Mouse (Mus musculus) embryo, embryonic 11.5 days (tissue): ENCODE results near the gene Rc3h1.
"Not testable (repeated sequence)": the region's sequence is repeated elsewhere in the genome, so short reads cannot be mapped to it uniquely, and the experiment has no call there.

ENCODE experiments used
- DNase-seq: peaks from one replicate; pipeline ENCODE4 v3.0.0-alpha.2; 2012; ENCODE audit warnings: low read depth, low spot score

Gene Rc3h1

DNA sequence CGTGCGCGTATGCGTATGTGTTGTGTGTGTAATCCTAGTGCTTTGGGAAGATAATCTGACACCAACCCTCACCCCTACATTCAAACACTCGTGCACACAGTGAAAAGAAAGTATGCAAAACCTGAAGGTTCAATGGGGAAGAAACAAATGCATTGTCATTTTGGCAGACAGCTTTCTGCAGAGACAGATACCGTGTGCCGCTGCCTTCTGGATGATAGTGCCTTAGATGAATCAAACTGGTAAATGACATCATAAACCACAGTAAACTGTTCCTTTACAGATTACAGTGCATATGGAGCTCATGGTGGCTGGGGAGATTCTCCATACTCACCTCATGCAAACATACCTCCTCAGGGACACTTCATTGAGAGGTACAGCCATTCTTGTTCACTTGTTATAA, 57.0 kb downstream of the Rc3h1 start:
- no peak for DNase-seq

DNA sequence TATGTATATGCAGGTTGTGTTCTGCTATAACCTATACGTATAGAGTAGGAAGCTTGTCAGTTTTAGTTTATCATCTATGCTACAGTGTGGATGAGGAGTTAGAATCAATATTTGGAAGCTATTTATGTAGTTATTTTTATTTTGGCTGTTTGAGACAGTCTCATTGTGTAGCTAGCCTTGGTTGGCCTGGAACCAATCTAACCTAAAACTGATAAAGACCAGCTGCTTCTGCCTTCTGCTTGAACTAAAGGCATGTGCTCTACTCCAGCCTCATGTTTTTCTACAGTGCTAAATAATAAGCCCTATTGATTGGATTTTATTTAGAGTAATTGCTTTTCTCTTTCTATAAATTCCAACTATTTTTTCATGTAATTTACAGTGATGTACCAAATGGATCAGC, 61.0 kb downstream of the Rc3h1 start:
- DNase-seq = no peak

GRCm38 (mm10) chr1:160968643-160969042, 62.4 kb downstream of the Rc3h1 start:
- DNase-seq = no peak

DNA sequence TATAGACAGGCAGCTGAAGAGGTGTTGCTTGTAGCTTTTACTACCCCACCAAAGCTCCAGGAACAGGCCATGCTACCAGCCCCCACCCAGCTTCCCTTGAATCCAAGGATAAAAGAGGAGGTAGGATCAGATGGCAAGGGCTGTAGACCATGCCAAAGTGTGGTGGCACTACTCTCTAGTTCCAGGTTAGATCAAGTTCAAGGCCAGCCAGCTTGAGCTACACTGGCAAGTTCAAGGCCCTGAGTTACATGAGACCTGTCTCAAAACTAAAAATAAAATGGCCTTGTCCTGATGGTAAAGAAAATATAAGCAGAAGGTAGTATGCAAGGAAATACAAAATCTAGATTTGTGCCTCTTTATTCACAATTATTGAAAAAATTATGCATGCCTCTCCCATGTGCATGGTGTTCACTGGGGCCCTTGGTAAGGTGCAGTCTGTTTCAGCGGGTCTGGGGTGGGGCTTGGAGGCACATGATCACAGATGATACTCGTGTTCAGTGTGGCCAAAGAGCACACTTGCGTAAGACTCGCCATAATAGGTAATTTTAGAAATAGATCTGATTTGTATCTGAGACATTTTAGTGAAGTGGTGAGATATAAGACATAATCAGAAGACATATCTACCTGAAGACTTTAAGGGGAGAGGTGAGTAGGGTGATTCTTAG, 72.0 kb downstream of the Rc3h1 start, which contains the start of gene Serpinc1:
Gene Serpinc1 (plus strand): TSS at position 515 of the 665 bp plus-strand sequence.
- no peak for DNase-seq

GRCm38 (mm10) chr1:160980021-160980420, 73.8 kb downstream of the Rc3h1 start:
- DNase-seq = no peak

DNA sequence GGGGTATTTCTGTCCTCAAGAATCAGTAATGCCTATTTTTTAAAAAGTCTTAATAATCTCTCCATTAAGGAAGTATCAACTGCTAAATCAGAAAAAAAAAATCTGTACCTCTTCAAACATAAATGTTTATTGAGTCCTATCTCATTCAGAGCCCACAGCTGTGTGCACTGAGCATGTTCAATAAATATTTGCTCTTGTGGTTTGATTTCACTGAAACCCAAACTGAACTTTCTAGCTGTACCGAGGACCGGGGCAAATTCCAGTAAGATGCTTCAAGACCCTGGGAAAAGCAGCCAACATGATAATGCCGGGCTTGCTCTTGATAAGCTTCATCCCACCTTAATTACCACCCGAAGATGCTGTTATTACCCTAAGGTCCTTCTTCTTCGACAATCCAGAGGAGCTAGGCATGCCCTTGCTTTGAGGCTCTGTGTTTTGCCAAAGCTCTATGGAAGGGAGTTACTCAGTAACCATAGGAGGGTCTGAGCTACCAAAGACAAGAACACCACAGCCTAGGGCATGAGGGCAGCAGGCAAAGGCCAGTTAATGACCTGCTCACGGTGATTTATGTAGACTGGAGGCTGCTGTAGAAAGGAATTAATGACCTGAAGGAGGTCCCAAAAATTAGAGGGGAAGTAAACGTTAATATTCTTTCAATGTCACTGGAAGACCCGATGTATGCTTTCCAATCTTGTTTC, 74.5 kb downstream of the Rc3h1 start:
- no peak for DNase-seq

DNA sequence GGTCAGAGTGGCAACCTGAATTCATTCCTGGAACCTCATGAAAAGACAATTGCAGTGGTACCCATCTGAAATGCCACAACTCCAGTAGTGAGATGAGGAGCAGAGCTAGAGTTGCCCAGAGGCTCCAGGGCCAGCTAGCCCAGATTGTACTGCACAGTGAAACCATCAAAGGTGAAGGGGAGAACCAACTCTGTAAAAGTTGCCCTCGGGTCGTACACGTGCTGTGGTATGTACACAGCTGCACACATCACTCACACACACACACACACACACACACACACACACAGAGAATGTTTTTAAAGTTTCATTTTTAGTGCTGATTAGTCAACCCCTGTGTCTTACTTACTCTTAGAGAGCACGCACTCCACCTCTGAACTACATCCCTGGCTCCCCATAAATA, 75.1 kb downstream of the Rc3h1 start:
- no peak for DNase-seq

DNA sequence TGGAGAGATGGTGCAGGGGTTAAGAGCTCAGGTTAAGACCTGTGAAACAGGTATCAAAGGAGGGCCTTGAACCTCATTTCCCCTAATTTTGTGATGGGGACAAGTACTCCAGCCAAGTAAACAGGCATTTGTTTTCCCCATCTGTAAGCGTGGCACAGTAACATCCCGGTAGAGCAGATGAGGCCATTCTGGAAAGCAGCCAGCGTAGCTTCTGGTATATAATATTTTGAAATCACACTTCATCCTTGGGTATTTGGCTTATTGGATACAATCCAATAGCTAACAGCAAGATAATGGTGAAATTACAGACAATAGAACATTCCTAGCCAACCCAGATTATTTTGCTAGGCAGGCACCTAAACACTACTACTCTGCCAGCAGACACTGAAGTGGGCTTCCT, 76.7 kb downstream of the Rc3h1 start:
- DNase-seq = no peak

DNA sequence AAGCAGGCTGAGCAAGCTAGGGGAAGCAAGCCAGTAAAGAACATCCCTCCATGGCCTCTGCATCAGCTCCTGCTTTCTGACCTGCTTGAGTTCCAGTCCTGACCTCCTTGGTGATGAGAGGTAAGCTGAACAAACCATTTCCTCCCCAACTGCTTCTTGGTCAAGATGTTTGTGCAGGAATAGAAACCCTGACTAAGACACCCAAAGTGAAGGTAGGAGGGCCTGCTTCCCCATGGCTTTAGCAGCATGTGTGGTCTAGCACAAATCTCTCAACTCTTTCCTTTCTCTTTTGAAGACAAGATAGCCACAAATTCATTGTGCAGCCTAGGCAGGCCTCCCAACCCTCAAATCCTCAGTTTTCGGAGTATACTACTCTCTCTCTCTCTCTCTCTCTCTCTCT, 78.5 kb downstream of the Rc3h1 start:
- DNase-seq = not testable (repeated sequence)

GRCm38 (mm10) chr1:160985477-160985876, 79.3 kb downstream of the Rc3h1 start:
- no peak for DNase-seq

- no peak for DNase-seq
Measured at GRCm38 (mm10) chr1:160986881-160987635, 80.8 kb downstream of the Rc3h1 start.

GRCm38 (mm10) chr1:160989395-160989794, 83.2 kb downstream of the Rc3h1 start:
- DNase-seq = no peak

- DNase-seq = no peak
Measured at GRCm38 (mm10) chr1:160993851-160994250, 87.6 kb downstream of the Rc3h1 start.

DNA sequence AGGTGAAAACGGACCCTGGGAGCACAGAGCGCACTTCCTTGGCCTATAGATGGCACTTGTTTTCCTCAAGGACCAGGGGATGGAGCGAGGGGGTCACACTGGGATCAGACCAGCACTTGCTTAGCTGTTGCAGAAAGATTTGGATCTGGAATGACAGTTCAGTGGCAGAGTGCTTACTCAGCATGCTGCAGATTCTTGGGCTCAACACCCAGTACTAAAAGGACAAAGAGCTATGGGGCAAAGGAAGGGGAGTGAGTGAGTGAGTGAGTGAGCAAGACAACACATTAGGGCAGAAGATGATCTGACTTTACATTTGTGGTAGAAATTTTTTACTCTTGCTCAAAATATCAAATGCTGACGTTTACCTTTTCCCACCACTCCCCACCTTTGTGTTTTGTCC, 98.7 kb downstream of the Rc3h1 start:
- no peak for DNase-seq

DNA sequence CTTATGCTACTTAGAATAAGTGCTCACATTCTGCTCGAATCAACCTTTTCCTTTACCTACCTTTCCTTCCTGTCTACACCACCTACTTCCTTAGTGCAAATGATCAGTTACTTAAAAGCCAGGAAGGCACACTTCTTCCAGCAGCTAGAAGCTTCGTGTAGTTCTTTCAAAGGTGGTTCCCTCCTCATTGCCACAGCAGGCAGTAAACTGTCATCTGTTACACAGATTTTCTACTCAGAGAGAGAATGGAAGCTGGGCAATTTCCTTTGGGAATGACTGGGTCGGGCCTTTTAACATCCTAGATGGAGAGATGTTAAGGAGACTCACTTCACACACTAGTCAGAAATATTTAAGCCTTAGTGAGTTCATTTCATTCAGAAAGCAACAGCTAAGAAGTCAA, 99.3 kb downstream of the Rc3h1 start:
- DNase-seq = no peak

GRCm38 (mm10) chr1:161006471-161006870, 100.3 kb downstream of the Rc3h1 start:
- no peak for DNase-seq

DNA sequence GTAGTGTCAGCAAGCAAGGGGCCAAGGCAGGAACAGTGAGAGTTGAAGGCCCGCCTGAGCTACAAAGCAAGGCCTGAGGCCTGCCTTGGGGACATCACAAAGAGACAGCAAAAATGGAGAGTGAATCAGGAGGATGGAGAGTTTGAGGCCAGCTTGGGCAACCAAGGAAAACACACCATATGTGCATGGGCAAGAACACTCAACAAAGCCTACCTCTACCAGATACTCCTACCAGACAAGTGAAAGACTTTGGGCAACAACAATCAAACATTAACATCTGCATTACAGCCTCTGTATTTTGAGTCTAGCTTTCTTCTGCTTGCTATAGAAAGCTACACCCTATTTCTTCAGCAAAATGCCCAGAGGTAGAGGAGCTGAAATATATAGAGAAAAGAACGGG, 101.8 kb downstream of the Rc3h1 start:
- no peak for DNase-seq

DNA sequence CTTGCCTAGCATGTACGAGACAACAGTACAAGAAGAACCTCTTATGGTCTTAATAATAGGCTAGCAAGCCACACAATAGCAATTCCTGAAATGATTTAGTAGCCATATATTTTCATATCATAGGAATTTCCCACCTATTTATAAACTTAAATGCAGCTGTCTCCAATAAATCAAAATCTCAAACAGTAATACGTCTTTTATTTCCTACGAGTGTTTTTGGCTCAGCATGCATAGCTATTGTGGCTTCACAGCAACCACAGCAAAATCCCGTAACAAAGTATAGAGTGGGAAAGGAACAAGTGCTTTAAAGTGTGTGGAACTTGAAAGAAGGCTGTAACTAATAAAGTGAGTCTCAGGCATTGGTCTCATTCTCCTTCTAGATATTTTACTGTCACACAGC, 104.2 kb downstream of the Rc3h1 start:
- DNase-seq = no peak

- no peak for DNase-seq
Measured at GRCm38 (mm10) chr1:161016378-161016777, 110.2 kb downstream of the Rc3h1 start.

GRCm38 (mm10) chr1:161020051-161020450, 113.8 kb downstream of the Rc3h1 start:
- no peak for DNase-seq
